Mouse (Mus musculus) ovary, adult 2 months (tissue): Measurements from ENCODE around the gene Arglu1. TPM values are rescaled to one million over a fixed set of nuclear protein-coding genes. Genes with fewer than 3 reads are reported as not detected.

Experiments
- polyA plus RNA-seq: library from polyadenylated mRNA; depleted of rRNA; stranded (reverse); fragments of >200 nt; gene quantifications from 2 replicates; pipeline ENCODE4 v1.2.3, GENCODE M21; 2012; rRNA removed

Arglu1 gene
- polyA plus RNA-seq = 35.7 and 43.0 TPM in 2 replicates

DNA sequence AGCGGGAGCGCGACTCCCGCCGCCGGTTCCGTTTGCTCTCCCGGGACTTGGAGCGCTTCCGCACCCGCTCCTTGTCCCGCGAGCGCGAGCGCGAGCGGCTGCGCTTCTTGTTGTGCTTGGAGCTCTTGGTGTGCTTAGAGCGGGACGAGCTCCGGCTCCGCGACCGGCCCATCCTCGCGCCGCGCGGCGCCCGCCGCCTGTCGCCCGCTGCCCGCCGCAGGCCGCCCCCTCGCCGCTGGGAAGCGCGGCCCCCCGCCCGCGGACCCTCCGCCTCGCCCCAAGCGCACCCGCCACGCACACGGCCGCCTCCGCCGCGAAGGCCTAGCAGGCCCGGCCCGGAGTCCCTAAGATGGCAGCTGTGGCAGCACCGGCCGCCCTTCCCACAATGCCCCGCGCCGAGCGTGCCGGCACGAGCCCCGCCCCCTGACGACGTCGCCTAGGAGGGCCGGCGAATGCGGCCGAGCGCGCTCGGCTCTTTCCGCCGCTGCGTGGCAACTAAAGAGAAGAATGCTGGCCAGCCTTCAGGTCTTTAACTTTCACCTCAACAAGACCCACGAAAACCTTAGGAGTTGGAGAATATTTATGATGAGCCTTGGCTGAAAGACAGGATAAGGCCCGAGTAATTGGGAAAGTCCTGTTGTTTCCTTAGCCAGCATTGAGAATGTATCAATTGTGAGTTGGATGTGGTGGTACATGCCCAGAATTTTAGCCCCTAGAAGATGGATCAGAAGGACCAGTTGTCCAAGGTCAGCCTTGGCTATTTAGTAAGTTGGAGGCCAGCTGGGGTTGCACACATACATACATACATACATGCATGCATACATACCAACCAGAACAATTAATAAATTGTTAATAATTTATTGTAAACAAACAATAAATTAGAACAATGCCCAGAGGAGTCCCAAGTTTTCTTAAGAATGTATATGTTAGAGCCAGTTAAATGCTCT, at the start of gene Arglu1:
Gene Arglu1 (minus strand): TSS at position 376 of the 947 bp plus-strand sequence.

DNA sequence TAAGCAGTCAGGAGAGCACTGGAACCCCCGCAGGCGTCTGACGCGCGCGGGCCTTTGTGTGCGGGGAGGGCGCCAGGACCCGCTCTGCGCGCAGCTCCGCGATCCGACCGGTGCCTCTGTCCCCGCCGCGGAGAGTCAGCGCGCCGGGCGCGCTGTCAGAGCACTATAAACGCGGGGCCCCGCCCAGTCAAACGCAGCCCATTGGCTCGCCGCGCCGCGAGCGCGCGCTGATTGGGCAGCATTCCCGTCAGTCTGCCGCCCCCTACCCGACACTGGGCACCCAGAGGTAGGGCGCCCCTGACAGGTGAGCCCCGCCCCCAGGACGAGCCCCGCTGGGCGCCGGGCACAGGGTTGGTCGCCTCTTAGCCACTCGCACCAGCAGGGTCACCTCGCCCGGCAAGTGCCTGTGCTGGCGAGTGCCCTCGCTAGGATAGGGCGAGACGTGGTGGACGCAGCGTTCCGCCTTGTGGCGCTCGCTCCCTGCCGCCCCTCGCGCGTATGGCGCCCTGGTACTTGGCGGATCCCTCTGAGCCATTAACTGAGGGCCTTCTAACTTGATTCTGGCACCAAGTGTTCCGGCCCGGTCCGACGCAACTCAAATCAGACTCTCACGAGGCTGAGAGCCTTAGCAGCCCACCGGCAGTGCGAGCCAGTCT, 29.1 kb downstream of the Arglu1 start, which contains the start of gene Efnb2:
Gene Efnb2 (minus strand): TSS at position 140 of the 656 bp plus-strand sequence.

Other genes starting within 250 kb of the Arglu1 start
- 55.5 and 71.0 TPM in 2 replicates for gene Efnb2, start 29.3 kb downstream of the Arglu1 start, polyA plus RNA-seq